Mouse (Mus musculus): ENCODE results near the gene Olfr523. TPM values are rescaled to one million over a fixed set of nuclear protein-coding genes. Genes with fewer than 3 reads are reported as not detected.

Olfr523 gene
- polyA plus RNA-seq, 2 experiments = not detected

GRCm38 (mm10) chr7:140138021-140138310, 35.1 kb upstream of the Olfr523 start:
- Histone ChIP-seq H3K4me1 (ENCODE audit: control insufficient read depth, insufficient read depth, low read length) (no peaks in the 10 kb centered on the region), H3K27ac (replicated peaks; ENCODE audit: low read depth, low read length) (peak overlapping the region; percentile 73), H3K27me3 (ENCODE audit: control insufficient read depth, insufficient read depth, low read length) (no peaks in the 10 kb centered on the region), H3K36me3 (ENCODE audit: control insufficient read depth, insufficient read depth, low read length) (peaks cover 12% of the 10 kb centered on the region), H3K4me3 (replicated peaks; ENCODE audit: low read length) (peak overlapping the region; percentile 64), H3K4me2 (replicated peaks; ENCODE audit: low read depth, low read length, severe bottlenecking) (peak overlapping the region; percentile 67), H3K9me3 (ENCODE audit: control insufficient read depth, low read length) (no peaks in the 10 kb centered on the region), H3K9ac (ENCODE audit: low read depth, low read length, severe bottlenecking) (peak overlapping the region; percentile 81)
- ATAC-seq (ENCODE audit: low FRiP score, low read depth) (no peak), DNase-seq (ENCODE audit: low spot score) (no peak)
- TF ChIP-seq POLR2A (IDR thresholded peaks at IDR 0.05; ENCODE audit: borderline replicate concordance, extremely low read depth, insufficient read depth, insufficient read length) = no peak
- 0% methylated on average over 8 of the region's 8 CpGs for WGBS

- DNase-seq (ENCODE audit: low spot score) (peak; percentile 73), ATAC-seq (ENCODE audit: low FRiP score, low read depth) (no peak)
- Histone ChIP-seq H3K4me3 (replicated peaks; ENCODE audit: low read length) (no peak overlapping the region), H3K9ac (ENCODE audit: low read depth, low read length, severe bottlenecking) (no peak overlapping the region), H3K36me3 (ENCODE audit: control insufficient read depth, insufficient read depth, low read length) (0 out of 2 replicates have a peak, but pooled peaks cover 4% of the 10 kb centered on the region), H3K4me1 (ENCODE audit: control insufficient read depth, insufficient read depth, low read length) (no peaks in the 10 kb centered on the region), H3K27ac (replicated peaks; ENCODE audit: low read depth, low read length) (no peak overlapping the region), H3K4me2 (replicated peaks; ENCODE audit: low read depth, low read length, severe bottlenecking) (no peak overlapping the region), H3K27me3 (ENCODE audit: control insufficient read depth, insufficient read depth, low read length) (no peaks in the 10 kb centered on the region), H3K9me3 (ENCODE audit: control insufficient read depth, low read length) (no peaks in the 10 kb centered on the region)
- WGBS = 4% methylated on average over 14 of the region's 14 CpGs
- no peak for TF ChIP-seq POLR2A (IDR thresholded peaks at IDR 0.05; ENCODE audit: borderline replicate concordance, extremely low read depth, insufficient read depth, insufficient read length)
Measured at GRCm38 (mm10) chr7:140141350-140141749, 31.7 kb upstream of the Olfr523 start.

GRCm38 (mm10) chr7:140144550-140144949, 28.5 kb upstream of the Olfr523 start:
- no peaks in the 10 kb centered on the region for H3K9me3 ChIP-seq (ENCODE audit: control insufficient read depth, low read length)
- no peak overlapping the region for H3K27ac ChIP-seq (replicated peaks; ENCODE audit: low read depth, low read length)
- ATAC-seq (ENCODE audit: low FRiP score, low read depth) (no peak), DNase-seq (ENCODE audit: low spot score) (no peak)
- no peak overlapping the region for H3K9ac ChIP-seq (ENCODE audit: low read depth, low read length, severe bottlenecking)
- no peak overlapping the region for H3K4me2 ChIP-seq (replicated peaks; ENCODE audit: low read depth, low read length, severe bottlenecking)
- 0 out of 2 replicates have a peak, but pooled peaks cover 6% of the 10 kb centered on the region for H3K36me3 ChIP-seq (ENCODE audit: control insufficient read depth, insufficient read depth, low read length)
- H3K4me1 ChIP-seq (ENCODE audit: control insufficient read depth, insufficient read depth, low read length) = no peaks in the 10 kb centered on the region
- no peaks in the 10 kb centered on the region for H3K27me3 ChIP-seq (ENCODE audit: control insufficient read depth, insufficient read depth, low read length)
- no peak for TF ChIP-seq POLR2A (IDR thresholded peaks at IDR 0.05; ENCODE audit: borderline replicate concordance, extremely low read depth, insufficient read depth, insufficient read length)
- no peak overlapping the region for H3K4me3 ChIP-seq (replicated peaks; ENCODE audit: low read length)
- 81% methylated on average over 4 of the region's 4 CpGs for WGBS

GRCm38 (mm10) chr7:140153383-140153782, 19.6 kb upstream of the Olfr523 start:
- H3K27me3 ChIP-seq (ENCODE audit: control insufficient read depth, insufficient read depth, low read length) = peaks cover 27% of the 10 kb centered on the region
- WGBS = 3% methylated on average over 25 of the region's 28 CpGs
- peak overlapping the region; percentile 34; the same call in 1 of the 2 replicates for H3K9ac ChIP-seq (ENCODE audit: low read depth, low read length, severe bottlenecking)
- no peak for ATAC-seq (ENCODE audit: low FRiP score, low read depth)
- H3K4me3 ChIP-seq (replicated peaks; ENCODE audit: low read length) = peak overlapping the region; percentile 19; the same call in 1 of the 2 replicates
- 0 out of 2 replicates have a peak, but pooled peaks cover 3% of the 10 kb centered on the region for H3K4me1 ChIP-seq (ENCODE audit: control insufficient read depth, insufficient read depth, low read length)
- 0 out of 2 replicates have a peak, but pooled peaks cover 2% of the 10 kb centered on the region for H3K36me3 ChIP-seq (ENCODE audit: control insufficient read depth, insufficient read depth, low read length)
- H3K27ac ChIP-seq (replicated peaks; ENCODE audit: low read depth, low read length) = no peak overlapping the region
- H3K4me2 ChIP-seq (replicated peaks; ENCODE audit: low read depth, low read length, severe bottlenecking) = peak overlapping the region; percentile 46
- DNase-seq (ENCODE audit: low spot score) = no peak
- TF ChIP-seq POLR2A (IDR thresholded peaks at IDR 0.05; ENCODE audit: borderline replicate concordance, extremely low read depth, insufficient read depth, insufficient read length) = no peak
- H3K9me3 ChIP-seq (ENCODE audit: control insufficient read depth, low read length) = no peaks in the 10 kb centered on the region

GRCm38 (mm10) chr7:140153829-140154217, 19.2 kb upstream of the Olfr523 start:
- no peak for TF ChIP-seq POLR2A (IDR thresholded peaks at IDR 0.05; ENCODE audit: borderline replicate concordance, extremely low read depth, insufficient read depth, insufficient read length)
- Histone ChIP-seq H3K4me3 (replicated peaks; ENCODE audit: low read length) (peak overlapping the region; percentile 20; the same call in 1 of the 2 replicates), H3K27ac (replicated peaks; ENCODE audit: low read depth, low read length) (no peak overlapping the region)

More at GRCm38 (mm10) chr7:140153829-140154217, 19.2 kb upstream of the Olfr523 start:
- Histone ChIP-seq H3K9ac (ENCODE audit: low read depth, low read length, severe bottlenecking) (peak overlapping the region; percentile 31; the same call in 1 of the 2 replicates), H3K4me1 (ENCODE audit: control insufficient read depth, insufficient read depth, low read length) (0 out of 2 replicates have a peak, but pooled peaks cover 3% of the 10 kb centered on the region), H3K27me3 (ENCODE audit: control insufficient read depth, insufficient read depth, low read length) (peaks cover 27% of the 10 kb centered on the region), H3K9me3 (ENCODE audit: control insufficient read depth, low read length) (no peaks in the 10 kb centered on the region), H3K4me2 (replicated peaks; ENCODE audit: low read depth, low read length, severe bottlenecking) (no peak overlapping the region), H3K36me3 (ENCODE audit: control insufficient read depth, insufficient read depth, low read length) (0 out of 2 replicates have a peak, but pooled peaks cover under 1% of the 10 kb centered on the region)
- DNase-seq (ENCODE audit: low spot score) (no peak), ATAC-seq (ENCODE audit: low FRiP score, low read depth) (no peak)
- 30% methylated on average over 4 of the region's 4 CpGs for WGBS
